Mouse (Mus musculus): ENCODE results near the gene Inhbb.

DNA sequence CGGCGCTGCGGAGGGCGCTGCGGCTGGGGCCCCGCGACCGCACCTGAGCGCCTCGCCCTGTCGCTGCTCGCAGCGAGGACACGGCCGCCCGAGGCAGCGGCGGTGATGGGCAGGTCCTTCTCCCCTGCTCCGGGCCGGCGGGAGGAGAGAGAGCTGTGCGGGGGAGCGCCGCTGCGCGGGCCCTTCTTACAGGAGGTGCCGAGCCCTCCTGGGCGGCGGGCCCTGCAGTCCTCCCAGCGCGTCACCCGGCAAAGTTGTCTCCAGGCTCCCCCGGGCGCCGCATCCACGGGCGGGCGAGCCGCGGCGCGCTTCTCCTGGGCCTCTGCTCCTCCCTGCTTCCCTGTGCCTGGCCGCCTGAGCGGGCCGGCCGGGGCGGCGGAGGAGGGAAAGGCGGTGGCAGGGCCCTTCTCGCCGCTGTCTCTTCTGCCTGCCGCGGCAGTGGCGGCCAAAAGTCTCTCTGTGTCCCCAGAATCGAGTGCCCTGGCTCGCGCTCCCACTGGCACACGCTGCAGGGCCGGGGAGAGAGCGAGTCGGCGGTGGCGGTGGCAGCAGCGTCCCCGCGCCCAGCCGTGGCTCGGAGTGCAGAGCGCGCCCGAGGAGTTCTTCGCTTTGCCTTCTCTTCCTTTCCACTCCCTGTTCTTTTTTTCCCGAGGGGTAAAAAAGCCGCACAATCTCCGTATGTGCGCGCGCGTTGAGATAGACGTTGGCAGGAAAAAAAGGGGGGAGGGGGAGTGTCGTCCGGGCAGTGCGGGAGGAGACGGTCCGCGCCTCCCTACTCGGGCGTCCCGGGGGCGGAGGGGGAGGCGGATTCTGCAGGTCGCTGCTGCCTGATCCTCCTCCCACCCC lies at the start of gene Inhbb:
- no peak for TF ChIP-seq KAT2A (conservative IDR thresholded peaks at IDR 0.05; ENCODE audit: low read depth, low read length)
- TF ChIP-seq POLR2A (IDR thresholded peaks at IDR 0.05; ENCODE audit: control insufficient read depth in 1 of 2, insufficient read depth in 1 of 2, low read depth in 1 of 2, low read length in 2 of 2, poor library complexity in 1 of 2), result no peak
- no peak for TF ChIP-seq MAX (IDR thresholded peaks at IDR 0.05; ENCODE audit: low read length)
- TF ChIP-seq POLR2AphosphoS2 (IDR thresholded peaks at IDR 0.05; ENCODE audit: low read length), result no peak
- no peak for TF ChIP-seq TCF12 (IDR thresholded peaks at IDR 0.05; ENCODE audit: low read depth, low read length)
- TF ChIP-seq ZMIZ1 (IDR thresholded peaks at IDR 0.05; ENCODE audit: low read depth, low read length), result no peak
- TF ChIP-seq E2F4 (IDR thresholded peaks at IDR 0.05; ENCODE audit: borderline replicate concordance, low read depth, low read length), result no peak

All from MEL (cell line).